Mouse (Mus musculus): ENCODE data around the gene Ptpra. TPM values are rescaled to one million over a fixed set of nuclear protein-coding genes. Genes with fewer than 3 reads are reported as not detected.

The Ptpra gene
- polyA plus RNA-seq, 1 experiment from 2014 or later: 85.5 TPM

DNA sequence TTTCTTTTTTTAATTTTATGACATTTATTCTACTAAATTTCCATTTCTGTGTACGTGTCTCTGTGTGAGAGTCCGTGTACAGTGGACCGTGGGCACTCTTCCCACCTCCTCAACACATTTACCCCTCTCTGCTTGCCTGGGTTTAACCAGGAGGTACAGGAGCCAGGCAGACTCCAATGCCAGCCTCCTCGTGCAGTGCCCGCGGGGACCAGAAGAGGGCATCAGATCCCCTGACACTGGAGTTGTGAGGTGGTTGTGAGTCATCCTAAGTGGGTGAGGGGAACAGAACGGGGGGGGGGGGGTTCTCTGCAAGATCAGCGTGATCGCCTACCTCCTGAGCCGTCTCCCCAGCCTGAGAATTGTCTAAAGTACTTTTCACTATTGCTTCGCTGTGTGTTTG is 128.1 kb downstream of the Ptpra start:
- Histone ChIP-seq H3K4me3 (no peak overlapping the region), H3K27ac (no peak overlapping the region), H3K27me3 (ENCODE audit: low read depth, poor library complexity, severe bottlenecking) (peaks cover 97% of the 10 kb centered on the region), H3K9me3 (replicated peaks) (no peaks in the 10 kb centered on the region), H3K4me1 (peaks cover 38% of the 10 kb centered on the region), H3K36me3 (no peaks in the 10 kb centered on the region)
- 10% methylated on average over 11 of the region's 11 CpGs for WGBS
- DNase-seq (ENCODE audit: low spot score): peak; percentile 72

DNA sequence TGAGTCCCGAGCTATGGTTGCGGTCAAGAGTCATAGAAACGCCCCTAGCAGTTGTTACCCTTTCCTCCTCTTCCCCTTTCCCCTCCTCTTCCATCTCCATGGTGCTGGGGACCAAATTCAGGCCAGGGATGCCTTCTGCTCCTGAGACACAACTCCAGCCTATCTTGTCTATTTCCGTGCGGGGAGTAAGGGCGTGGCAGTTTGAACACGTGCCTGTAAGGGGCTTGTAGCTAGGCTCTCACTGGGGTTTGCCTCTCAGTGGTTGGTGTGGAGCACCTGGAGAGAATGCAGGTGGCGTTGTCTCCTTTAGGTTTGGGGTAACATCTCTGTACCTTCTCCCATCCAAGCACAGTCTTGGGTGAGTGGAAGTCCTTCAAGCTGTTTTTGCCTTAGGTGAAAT is 129.7 kb downstream of the Ptpra start:
- no peak for DNase-seq (ENCODE audit: low spot score)
- Histone ChIP-seq H3K27ac (no peak overlapping the region), H3K4me3 (no peak overlapping the region), H3K4me1 (peaks cover 38% of the 10 kb centered on the region), H3K36me3 (no peaks in the 10 kb centered on the region), H3K9me3 (replicated peaks) (no peaks in the 10 kb centered on the region), H3K27me3 (ENCODE audit: low read depth, poor library complexity, severe bottlenecking) (peaks cover 98% of the 10 kb centered on the region)
- WGBS: 8% methylated on average over 8 of the region's 8 CpGs

DNA sequence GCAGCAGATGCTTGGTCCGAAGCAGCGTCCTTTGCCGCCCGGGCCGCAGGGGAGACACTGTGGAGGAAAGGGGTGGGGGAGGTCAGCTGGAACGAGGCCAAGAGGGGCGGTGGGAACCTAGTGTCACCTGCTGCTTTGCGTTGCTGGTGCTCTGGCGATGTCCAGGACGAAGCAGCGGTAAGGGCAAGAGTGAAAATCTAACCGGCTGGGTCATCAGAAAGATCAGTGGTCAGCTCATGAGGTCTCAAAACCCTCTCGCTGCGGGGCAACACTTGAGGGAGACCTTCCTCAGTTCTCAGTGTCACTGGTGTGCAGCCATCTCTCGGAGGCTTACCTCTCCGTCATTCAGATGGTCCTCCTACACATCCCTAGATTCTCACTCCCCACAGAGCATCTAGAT is 131.1 kb downstream of the Ptpra start:
- Histone ChIP-seq H3K27ac (no peak overlapping the region), H3K4me3 (peak overlapping the region; percentile 41), H3K27me3 (ENCODE audit: low read depth, poor library complexity, severe bottlenecking) (peaks cover 84% of the 10 kb centered on the region), H3K4me1 (peaks cover 35% of the 10 kb centered on the region), H3K36me3 (no peaks in the 10 kb centered on the region), H3K9me3 (replicated peaks) (no peaks in the 10 kb centered on the region)
- DNase-seq (ENCODE audit: low spot score): no peak
- WGBS: 3% methylated on average over 16 of the region's 16 CpGs

DNA sequence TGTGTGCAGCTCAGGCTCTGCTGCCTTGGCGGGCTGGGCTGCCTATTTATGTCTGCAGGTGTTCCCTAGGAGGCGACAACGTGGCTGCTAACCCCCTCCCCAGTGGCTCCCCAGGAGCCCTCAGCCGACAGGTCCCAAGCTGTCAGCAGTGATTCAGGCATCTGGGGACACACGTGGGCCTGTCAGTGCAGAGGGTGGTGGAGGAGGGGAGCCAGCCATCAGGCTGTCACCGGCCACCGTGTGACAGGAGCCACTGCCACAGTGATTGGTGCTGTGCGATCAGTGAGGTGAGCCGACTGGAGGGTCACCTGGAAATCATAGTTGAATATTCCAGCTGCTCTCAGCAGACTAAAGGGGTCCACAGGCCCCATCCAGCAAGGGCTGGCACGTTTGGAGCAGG is 132.5 kb downstream of the Ptpra start, which contains the start of gene Avp:
Gene Avp (minus strand): TSS at position 3 of the 400 bp plus-strand sequence.
- 39% methylated on average over 10 of the region's 10 CpGs for WGBS
- Histone ChIP-seq H3K9me3 (replicated peaks) (no peaks in the 10 kb centered on the region), H3K27me3 (ENCODE audit: low read depth, poor library complexity, severe bottlenecking) (peaks cover 70% of the 10 kb centered on the region), H3K4me1 (peaks cover 23% of the 10 kb centered on the region), H3K4me3 (no peak within 1 kb of the TSS), H3K36me3 (no peaks in the 10 kb centered on the region), H3K27ac (0 out of 2 replicates have a peak within 1 kb of the TSS, but pooled peaks have one; percentile 14)
- no peak for DNase-seq (ENCODE audit: low spot score)

DNA sequence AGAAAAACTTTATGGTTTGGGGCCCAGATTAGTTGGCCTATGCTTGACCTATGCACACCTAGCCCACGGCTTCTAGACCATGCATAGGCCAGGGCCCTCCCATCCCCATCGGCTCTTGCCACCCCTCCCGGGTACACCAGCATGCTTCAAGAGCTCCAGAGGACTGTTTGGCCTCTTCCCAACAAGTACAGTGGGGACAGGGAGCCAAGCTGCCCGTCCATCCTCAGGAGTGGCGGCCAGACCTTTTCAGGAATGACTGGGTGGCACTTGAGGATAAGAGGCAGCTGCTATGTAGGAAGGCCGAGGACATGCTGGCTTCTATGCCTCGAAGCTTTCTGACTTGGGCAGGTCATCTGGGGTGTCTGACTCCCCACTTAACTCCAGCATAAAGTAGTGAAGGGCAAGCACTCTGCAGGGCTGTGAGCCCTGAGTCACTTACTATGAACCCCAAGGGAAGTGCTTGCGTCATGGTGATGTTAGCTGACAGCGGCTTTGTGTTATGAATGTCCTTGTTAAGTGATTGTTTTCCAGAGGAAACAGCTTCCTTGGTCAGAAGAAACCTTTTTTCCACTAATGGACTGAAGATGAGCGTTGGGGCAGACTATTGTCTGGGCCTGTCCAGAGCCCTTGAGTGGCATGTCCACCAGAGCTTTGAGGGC is 134.0 kb downstream of the Ptpra start:
- no peaks in the 10 kb centered on the region for H3K36me3 ChIP-seq
- DNase-seq (ENCODE audit: low spot score): no peak
- H3K27me3 ChIP-seq (ENCODE audit: low read depth, poor library complexity, severe bottlenecking): peaks cover 56% of the 10 kb centered on the region
- H3K4me1 ChIP-seq: peaks cover 20% of the 10 kb centered on the region
- WGBS: 87% methylated on average over 10 of the region's 10 CpGs
- H3K27ac ChIP-seq: no peak overlapping the region
- H3K9me3 ChIP-seq (replicated peaks): no peaks in the 10 kb centered on the region
- H3K4me3 ChIP-seq: no peak overlapping the region

DNA sequence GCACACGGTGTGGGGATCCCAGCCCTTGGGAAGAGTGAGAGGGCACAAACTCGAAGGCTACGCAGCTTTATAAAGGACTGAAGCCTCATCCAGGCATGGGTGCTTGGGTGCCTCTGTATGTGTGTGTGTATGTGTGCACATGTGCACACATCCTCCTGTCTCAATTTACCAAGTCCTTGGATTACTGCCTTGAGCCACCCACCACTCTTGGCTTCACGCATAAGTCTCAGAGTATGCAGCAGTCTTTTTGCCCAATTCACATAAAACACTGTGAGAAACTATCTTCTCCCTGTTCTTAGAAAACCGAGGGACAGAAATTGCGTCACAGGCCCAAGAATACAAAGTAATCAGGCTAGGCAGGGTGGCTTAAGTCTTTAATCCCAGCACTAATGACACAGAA is 135.9 kb downstream of the Ptpra start:
- Histone ChIP-seq H3K4me1 (peaks cover 11% of the 10 kb centered on the region), H3K36me3 (peaks cover 11% of the 10 kb centered on the region), H3K4me3 (no peak overlapping the region), H3K27me3 (ENCODE audit: low read depth, poor library complexity, severe bottlenecking) (peaks cover 36% of the 10 kb centered on the region), H3K27ac (no peak overlapping the region), H3K9me3 (replicated peaks) (no peaks in the 10 kb centered on the region)
- no peak for DNase-seq (ENCODE audit: low spot score)
- 86% methylated on average over 6 of the region's 6 CpGs for whole genome bisulfite sequencing

DNA sequence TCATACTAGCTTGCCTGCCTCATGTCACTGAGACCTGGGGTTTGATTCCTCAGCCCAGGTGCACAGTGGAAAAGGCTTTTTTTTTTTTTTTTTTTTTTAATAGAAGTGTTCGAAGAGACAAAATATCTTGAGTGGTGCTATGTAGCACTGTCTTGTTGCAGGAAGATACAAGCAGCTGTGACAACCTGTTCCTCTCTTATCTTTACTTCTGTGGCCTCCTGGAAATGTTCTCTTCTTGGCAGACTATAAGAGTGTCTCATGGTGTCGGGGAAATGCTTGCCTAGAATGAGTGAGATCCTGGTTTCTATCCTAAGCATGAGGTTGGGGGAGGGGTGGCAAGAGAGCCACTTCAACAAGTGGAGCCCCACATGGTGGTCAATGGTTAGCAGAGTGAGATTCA is 138.3 kb downstream of the Ptpra start:
- H3K27me3 ChIP-seq (ENCODE audit: low read depth, poor library complexity, severe bottlenecking): peaks cover 12% of the 10 kb centered on the region

DNA sequence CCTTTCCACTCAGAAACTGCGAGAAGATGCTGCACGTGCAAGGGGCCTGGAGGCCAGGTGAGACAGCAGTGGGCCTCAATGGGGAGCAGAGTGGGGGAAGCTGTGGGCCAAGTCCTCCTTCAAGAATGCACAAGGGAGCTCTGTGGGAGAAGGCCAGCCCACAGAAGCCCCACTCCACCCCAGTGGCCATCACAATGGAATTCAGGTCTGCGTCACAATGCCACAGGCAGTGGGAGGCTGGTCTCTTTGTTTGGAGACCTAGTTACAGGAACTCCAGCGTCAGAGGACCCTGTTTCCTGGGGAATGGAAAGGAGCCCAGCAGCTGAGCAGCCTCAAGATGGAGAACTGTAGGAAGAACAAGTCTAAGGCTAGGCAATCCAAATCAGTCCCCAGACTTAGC is 139.1 kb downstream of the Ptpra start:
- Histone ChIP-seq H3K9me3 (replicated peaks) (no peaks in the 10 kb centered on the region), H3K4me1 (no peaks in the 10 kb centered on the region), H3K4me3 (no peak overlapping the region), H3K27me3 (ENCODE audit: low read depth, poor library complexity, severe bottlenecking) (peaks cover 6% of the 10 kb centered on the region; the same call in 1 of the 2 replicates), H3K36me3 (peaks cover 39% of the 10 kb centered on the region), H3K27ac (no peak overlapping the region)
- DNase-seq (ENCODE audit: low spot score): no peak
- 81% methylated on average over 4 of the region's 4 CpGs for WGBS

More for the DNA sequence above, 138.3 kb downstream of the Ptpra start:
- H3K36me3 ChIP-seq: peaks cover 32% of the 10 kb centered on the region
- no peaks in the 10 kb centered on the region for H3K9me3 ChIP-seq (replicated peaks)
- H3K27ac ChIP-seq: no peak overlapping the region
- DNase-seq (ENCODE audit: low spot score): no peak
- no peak overlapping the region for H3K4me3 ChIP-seq
- H3K4me1 ChIP-seq: no peaks in the 10 kb centered on the region
- WGBS: 90% methylated on average over 2 of the region's 2 CpGs

DNA sequence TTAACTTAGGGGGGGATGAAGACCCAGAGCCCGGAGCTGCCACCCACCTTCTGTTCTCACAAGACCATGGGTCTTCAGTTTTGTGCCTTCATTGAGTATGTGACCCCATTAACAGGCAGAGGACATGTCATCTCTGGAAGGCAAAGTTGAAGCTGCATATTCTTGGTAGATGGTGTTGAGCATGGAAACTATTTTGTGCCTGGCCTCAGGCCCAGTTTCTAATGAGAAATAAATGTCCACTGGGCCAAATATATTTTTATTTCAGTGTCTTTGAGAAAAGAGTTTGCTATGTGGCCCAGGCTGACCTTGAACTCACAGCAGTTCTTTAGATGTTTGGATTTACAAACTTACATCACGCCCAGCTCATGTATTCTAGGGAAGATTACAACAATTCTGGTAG is 139.7 kb downstream of the Ptpra start:
- Histone ChIP-seq H3K4me1 (no peaks in the 10 kb centered on the region), H3K4me3 (no peak overlapping the region), H3K36me3 (peaks cover 43% of the 10 kb centered on the region), H3K9me3 (replicated peaks) (no peaks in the 10 kb centered on the region), H3K27ac (no peak overlapping the region), H3K27me3 (ENCODE audit: low read depth, poor library complexity, severe bottlenecking) (no peaks in the 10 kb centered on the region)
- DNase-seq (ENCODE audit: low spot score): no peak
- 91% methylated on average over 2 of the region's 2 CpGs for WGBS

DNA sequence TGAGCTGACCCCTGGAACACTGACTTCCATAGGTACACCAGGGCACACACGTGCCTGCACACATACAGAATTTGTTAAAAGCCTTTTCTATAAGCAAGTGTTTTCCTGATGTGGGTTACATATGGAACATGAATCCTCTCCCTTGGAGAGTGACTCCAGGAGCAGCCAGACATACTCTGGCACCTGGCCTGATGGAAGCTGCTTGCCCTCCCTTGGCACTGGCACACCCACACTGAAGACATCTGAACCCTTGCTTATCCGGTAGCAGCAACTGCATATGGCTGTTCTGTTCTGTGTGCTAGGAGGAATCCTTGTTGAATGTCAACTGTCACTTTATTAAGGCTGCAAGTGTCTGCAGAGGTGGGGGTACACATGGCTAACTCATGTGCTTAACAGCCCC is 140.9 kb downstream of the Ptpra start:
- Histone ChIP-seq H3K4me1 (no peaks in the 10 kb centered on the region), H3K9me3 (replicated peaks) (no peaks in the 10 kb centered on the region), H3K27me3 (ENCODE audit: low read depth, poor library complexity, severe bottlenecking) (no peaks in the 10 kb centered on the region), H3K36me3 (peaks cover 55% of the 10 kb centered on the region), H3K4me3 (no peak overlapping the region), H3K27ac (no peak overlapping the region)
- DNase-seq (ENCODE audit: low spot score): no peak
- 95% methylated on average over 2 of the region's 2 CpGs for WGBS

DNA sequence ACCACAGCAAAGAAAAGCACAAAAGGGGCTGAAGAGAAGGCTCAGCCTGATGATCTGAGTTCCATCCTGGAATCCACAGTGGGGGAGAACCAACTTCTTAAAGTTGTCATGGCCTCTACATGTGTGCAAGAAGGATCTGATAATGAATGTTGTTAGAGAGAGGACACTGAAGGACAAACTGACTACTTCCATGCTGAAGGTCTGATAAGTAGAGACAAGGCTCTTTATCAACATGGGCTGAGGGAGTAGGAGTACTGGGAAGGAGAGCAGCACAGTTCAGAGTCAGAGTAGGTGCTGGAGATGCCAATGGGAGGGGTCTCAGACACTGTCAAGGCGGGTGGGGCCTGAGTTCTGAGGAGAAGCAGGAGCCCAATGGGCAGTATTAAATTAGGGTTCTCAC is 145.5 kb downstream of the Ptpra start:
- H3K27ac ChIP-seq: no peak overlapping the region
- no peaks in the 10 kb centered on the region for H3K4me1 ChIP-seq
- DNase-seq (ENCODE audit: low spot score): no peak
- no peak overlapping the region for H3K4me3 ChIP-seq
- H3K36me3 ChIP-seq: peaks cover 93% of the 10 kb centered on the region
- no peaks in the 10 kb centered on the region for H3K9me3 ChIP-seq (replicated peaks)
- WGBS: 93% methylated on average over 1 of the region's 1 CpGs
- no peaks in the 10 kb centered on the region for H3K27me3 ChIP-seq (ENCODE audit: low read depth, poor library complexity, severe bottlenecking)

DNA sequence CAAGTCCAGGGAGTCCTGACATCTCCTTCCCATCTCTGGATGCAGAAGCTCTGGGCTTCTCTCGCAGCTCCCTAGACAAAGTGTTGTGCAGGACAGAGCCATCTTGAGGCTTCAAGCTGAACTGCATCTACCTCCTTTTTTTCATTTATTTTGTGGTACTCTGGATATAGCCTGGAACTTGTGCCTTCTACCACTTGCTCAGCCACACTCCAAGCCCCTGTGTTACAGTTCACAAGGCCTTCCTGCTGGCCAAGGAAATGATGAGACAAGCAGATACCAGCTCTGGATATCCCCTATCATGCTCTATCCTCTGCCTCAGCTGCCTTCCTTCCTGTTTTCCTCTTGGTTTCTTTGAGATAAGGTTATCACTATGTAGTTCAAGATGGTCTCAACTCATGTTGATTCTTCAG is 147.5 kb downstream of the Ptpra start:
- no peaks in the 10 kb centered on the region for H3K4me1 ChIP-seq
- DNase-seq (ENCODE audit: low spot score): no peak
- no peaks in the 10 kb centered on the region for H3K9me3 ChIP-seq (replicated peaks)
- no peak overlapping the region for H3K4me3 ChIP-seq
- no peak overlapping the region for H3K27ac ChIP-seq
- H3K27me3 ChIP-seq (ENCODE audit: low read depth, poor library complexity, severe bottlenecking): no peaks in the 10 kb centered on the region
- peaks cover 93% of the 10 kb centered on the region for H3K36me3 ChIP-seq
- WGBS: 31% methylated on average over 1 of the region's 1 CpGs

DNA sequence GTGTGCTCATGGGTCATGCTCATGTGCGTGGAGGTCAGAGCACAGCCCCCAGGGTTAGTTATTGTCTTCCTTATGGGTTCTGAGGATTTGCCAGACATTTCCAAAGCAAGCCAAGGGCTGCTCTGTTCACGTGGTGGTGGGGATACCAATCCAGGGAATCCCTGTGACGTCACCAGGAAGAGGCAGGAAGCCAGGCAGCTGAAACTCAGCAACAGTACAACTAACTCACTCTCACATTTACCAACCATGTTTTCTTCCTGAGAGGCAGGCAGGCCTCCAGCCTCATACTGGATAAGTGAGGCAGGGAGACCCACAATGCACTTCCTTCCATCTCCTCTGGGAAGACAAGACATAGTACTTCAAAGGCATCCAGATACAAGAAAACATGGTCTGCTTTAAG is 148.3 kb downstream of the Ptpra start:
- Histone ChIP-seq H3K9me3 (replicated peaks) (no peaks in the 10 kb centered on the region), H3K27me3 (ENCODE audit: low read depth, poor library complexity, severe bottlenecking) (no peaks in the 10 kb centered on the region), H3K4me1 (no peaks in the 10 kb centered on the region), H3K4me3 (no peak overlapping the region), H3K27ac (no peak overlapping the region), H3K36me3 (peaks cover 93% of the 10 kb centered on the region)
- 83% methylated on average over 3 of the region's 3 CpGs for WGBS
- DNase-seq (ENCODE audit: low spot score): no peak

DNA sequence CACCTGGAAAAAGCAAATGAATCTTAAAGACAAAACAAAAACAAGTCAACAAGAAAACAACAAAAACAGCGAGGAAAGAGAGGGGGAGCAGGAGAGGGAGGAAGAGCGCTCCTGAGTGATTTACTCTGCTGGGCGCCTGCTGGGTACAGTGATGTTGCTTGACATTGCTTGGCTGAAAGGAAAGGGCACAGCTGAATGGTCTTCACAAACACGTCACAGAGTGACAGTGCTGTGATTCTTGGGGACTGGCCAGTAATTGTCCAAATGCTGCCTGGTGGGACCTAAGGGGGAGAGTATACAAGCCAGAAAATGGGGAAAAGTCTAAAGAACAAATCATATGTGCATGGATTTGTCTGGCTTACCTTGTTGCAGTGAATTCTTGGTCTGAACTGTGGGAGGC is 152.1 kb downstream of the Ptpra start:
- Histone ChIP-seq H3K4me1 (no peaks in the 10 kb centered on the region), H3K36me3 (peaks cover 83% of the 10 kb centered on the region), H3K27ac (no peak overlapping the region), H3K9me3 (replicated peaks) (no peaks in the 10 kb centered on the region), H3K4me3 (no peak overlapping the region), H3K27me3 (ENCODE audit: low read depth, poor library complexity, severe bottlenecking) (no peaks in the 10 kb centered on the region)
- WGBS: 92% methylated on average over 4 of the region's 4 CpGs
- no peak for DNase-seq (ENCODE audit: low spot score)
